In the genomic region with DNA sequence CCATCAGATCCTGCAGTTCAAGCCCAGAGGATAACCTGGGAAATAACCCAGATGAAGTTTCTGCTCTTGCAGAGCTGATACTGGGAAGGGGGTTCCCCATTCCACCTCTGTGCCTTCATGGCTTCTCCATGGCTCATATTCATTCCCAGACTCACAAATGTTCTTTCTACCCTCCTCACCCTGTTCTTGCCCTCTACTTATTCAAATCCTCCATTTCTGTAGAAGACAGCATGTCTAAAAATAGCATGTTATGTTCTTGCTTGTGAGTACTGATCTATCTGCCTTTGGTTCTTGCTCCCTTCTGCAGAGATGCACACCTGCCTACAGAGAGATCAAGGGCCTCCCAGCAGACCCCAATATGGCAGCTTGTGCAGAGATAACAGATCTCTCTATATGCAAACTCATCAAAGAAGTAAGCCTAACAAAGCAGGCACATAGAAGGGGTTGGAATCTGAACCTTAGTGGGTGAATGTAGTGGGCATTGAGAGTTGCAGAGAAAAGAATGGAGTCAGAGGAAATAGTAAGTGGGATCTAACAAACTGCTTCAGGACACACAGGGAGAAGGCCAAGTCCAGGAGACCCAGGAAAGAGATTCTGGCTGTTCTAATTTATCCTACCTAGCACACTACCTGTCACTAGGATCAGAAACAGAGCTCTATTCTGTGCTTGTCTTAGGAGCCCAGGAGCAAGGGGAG, we compare ENCODE assay signal across 1 mouse cellular context.
TF ChIP-seq lines count a peak whose summit lies in the region.

No protein-coding gene starts in this region.

TF ChIP-seq in CH12.LX, 34 proteins besides CTCF, POLR2A, EP300 and RAD21 (continued from another document):
- TF ChIP-seq ZC3H11A (IDR thresholded peaks at IDR 0.05; ENCODE audit: low read depth, low read length): no peak
- TF ChIP-seq RCOR1 (conservative IDR thresholded peaks at IDR 0.05; ENCODE audit: low read depth, low read length): no peak
- TF ChIP-seq SIN3A (IDR thresholded peaks at IDR 0.05; ENCODE audit: low read length): 0 out of 2 replicates have a peak, but pooled peaks have one; percentile 34
- 0 out of 2 replicates have a peak, but pooled peaks have one; percentile 6 for TF ChIP-seq SMC3 (IDR thresholded peaks at IDR 0.05; ENCODE audit: low read depth, low read length)
